Mouse (Mus musculus): Measurements from ENCODE around the gene Gsn.

GRCm38 (mm10) chr2:35282214-35282613, 26.0 kb downstream of the Gsn start:
- no peak for TF ChIP-seq CTCF (IDR thresholded peaks at IDR 0.05; ENCODE audit: low read depth)
- TF ChIP-seq EP300 (IDR thresholded peaks at IDR 0.05; ENCODE audit: low read depth): no peak

Data from heart, postnatal 0 days (tissue).